Mouse (Mus musculus) lung, postnatal 0 days (tissue): ENCODE measurements around the gene Pitx2.

ENCODE experiments used
- CTCF ChIP-seq: IDR thresholded peaks from 2 replicates; pipeline ENCODE4 v1.5.1; 2016; ENCODE audit warnings: antibody characterized with exemption, mild to moderate bottlenecking
- EP300 ChIP-seq: IDR thresholded peaks from 2 replicates; pipeline ENCODE4 v1.6.1; 2016; ENCODE audit warnings: antibody characterized with exemption, mild to moderate bottlenecking, control low read depth

GRCm38 (mm10) chr3:129215751-129216331 is 16.2 kb downstream of the Pitx2 start:
- TF ChIP-seq EP300 (no peak), CTCF (no peak)
